Mouse (Mus musculus) erythroblast, embryonic 14.5 days (primary cell): ENCODE results near the gene Cptp.

ENCODE experiments used
- GATA1 ChIP-seq: IDR thresholded peaks from 2 replicates; pipeline ENCODE4 v1.6.1; 2012; ENCODE audit warnings: low read length, inconsistent platforms, mixed read lengths
- TAL1 ChIP-seq: IDR thresholded peaks from 3 replicates; pipeline ENCODE4 v1.6.1; 2012; ENCODE audit warnings: low read length, inconsistent platforms, mixed read lengths

DNA sequence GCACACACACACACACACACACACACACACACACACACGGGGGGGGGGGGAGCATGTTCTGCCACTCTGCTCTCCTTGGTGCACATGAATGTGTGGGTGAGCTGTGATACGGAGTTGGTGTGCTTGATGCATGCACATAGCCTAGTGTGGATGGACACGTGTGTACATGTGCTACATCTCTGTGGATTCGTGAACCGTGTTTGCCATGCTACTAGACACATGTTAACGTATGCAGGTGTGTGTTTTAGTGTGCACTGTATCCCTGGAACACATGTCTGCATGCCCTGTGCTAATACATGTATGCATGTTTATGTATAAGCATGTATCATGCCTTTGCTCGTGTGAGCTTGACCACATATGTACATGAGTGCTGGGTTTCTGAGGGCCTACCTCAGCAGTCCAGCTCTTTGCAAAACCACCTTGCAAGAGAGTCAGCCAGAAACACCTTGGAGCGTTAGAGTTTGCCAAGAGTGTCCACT, 24.0 kb upstream of the Cptp start:
- TF ChIP-seq GATA1 (no peak), TAL1 (no peak)
